Mouse (Mus musculus) brain, embryonic 14.5 days (tissue): ENCODE data around the gene Fam171a2. TPM values are rescaled to one million over a fixed set of nuclear protein-coding genes. Genes with fewer than 3 reads are reported as not detected.

ENCODE experiments used
- DNase-seq: peaks from one replicate; pipeline ENCODE4 v3.0.0-alpha.2; 2011; ENCODE audit warnings: low read depth
- CTCF ChIP-seq: fragments of 200-500 bp; IDR thresholded peaks from 2 replicates; pipeline ENCODE4 v1.5.1; 2012; ENCODE audit warnings: inconsistent platforms, mild to moderate bottlenecking, moderate library complexity, borderline replicate concordance; ENCODE audit not compliant: insufficient read depth, insufficient read length; ENCODE audit errors: extremely low read depth
- POLR2A ChIP-seq: fragments of 200-500 bp; IDR thresholded peaks from 2 replicates; pipeline ENCODE4 v1.6.1; 2012; ENCODE audit warnings: mild to moderate bottlenecking, inconsistent platforms, borderline replicate concordance; ENCODE audit not compliant: poor library complexity, insufficient read depth, insufficient read length, severe bottlenecking; ENCODE audit errors: extremely low read depth
- polyA plus RNA-seq: library from polyadenylated mRNA; depleted of rRNA; stranded (reverse); fragments of >200 nt; gene quantifications from 2 replicates; pipeline ENCODE4 v1.2.3, GENCODE M21; 2012

Gene Fam171a2
- polyA plus RNA-seq, 1 experiment = 276 TPM

GRCm38 (mm10) chr11:102430121-102431017 lies 17.1 kb downstream of the Fam171a2 start, which contains the start of gene Grn:
TSS of gene Grn (plus strand) at chr11:102430315.
- TF ChIP-seq POLR2A (peak; percentile 22; the same call in 1 of the 2 replicates), CTCF (no peak)
- peak; percentile 97 for DNase-seq

- DNase-seq = no peak
- TF ChIP-seq POLR2A = no peak
- TF ChIP-seq CTCF = no peak
These were observed 17.9 kb downstream of the Fam171a2 start for GRCm38 (mm10) chr11:102429551-102429950.

GRCm38 (mm10) chr11:102428981-102429540 lies 18.4 kb downstream of the Fam171a2 start:
- DNase-seq = no peak
- TF ChIP-seq CTCF (no peak), POLR2A (no peak)

GRCm38 (mm10) chr11:102425555-102426316 lies 21.7 kb downstream of the Fam171a2 start:
- TF ChIP-seq POLR2A (no peak), CTCF (no peak)
- no peak for DNase-seq

- TF ChIP-seq POLR2A = no peak
- no peak for TF ChIP-seq CTCF
- no peak for DNase-seq
These were observed 22.8 kb downstream of the Fam171a2 start for GRCm38 (mm10) chr11:102424666-102425065.

GRCm38 (mm10) chr11:102421559-102421958 lies 25.9 kb downstream of the Fam171a2 start:
- no peak for TF ChIP-seq CTCF
- no peak for TF ChIP-seq POLR2A
- DNase-seq = no peak

- TF ChIP-seq CTCF (no peak), POLR2A (no peak)
- no peak for DNase-seq
These were observed 28.6 kb downstream of the Fam171a2 start for GRCm38 (mm10) chr11:102418887-102419286.

- TF ChIP-seq POLR2A (no peak), CTCF (no peak)
- DNase-seq = no peak
These were observed 30.3 kb downstream of the Fam171a2 start for GRCm38 (mm10) chr11:102417160-102417559.

- TF ChIP-seq CTCF (no peak), POLR2A (no peak)
- DNase-seq = no peak
These were observed 32.3 kb downstream of the Fam171a2 start for GRCm38 (mm10) chr11:102415034-102415802.

GRCm38 (mm10) chr11:102413059-102413458 lies 34.4 kb downstream of the Fam171a2 start:
- DNase-seq = no peak
- TF ChIP-seq POLR2A (no peak), CTCF (no peak)
